Mouse (Mus musculus) kidney, postnatal 4 days (tissue): Measurements from ENCODE around the gene Dspp.

Experiments
- DNase-seq, 2 experiments: peaks; one replicate each; pipeline ENCODE4 v3.0.0; 2021; ENCODE audit warnings: mixed read lengths in 2 of 2

The Dspp gene

GRCm38 (mm10) chr5:104170412-104170811 lies at the start of gene Dspp:
TSS of gene Dspp (plus strand) at chr5:104170712.
- no peak for DNase-seq

DNA sequence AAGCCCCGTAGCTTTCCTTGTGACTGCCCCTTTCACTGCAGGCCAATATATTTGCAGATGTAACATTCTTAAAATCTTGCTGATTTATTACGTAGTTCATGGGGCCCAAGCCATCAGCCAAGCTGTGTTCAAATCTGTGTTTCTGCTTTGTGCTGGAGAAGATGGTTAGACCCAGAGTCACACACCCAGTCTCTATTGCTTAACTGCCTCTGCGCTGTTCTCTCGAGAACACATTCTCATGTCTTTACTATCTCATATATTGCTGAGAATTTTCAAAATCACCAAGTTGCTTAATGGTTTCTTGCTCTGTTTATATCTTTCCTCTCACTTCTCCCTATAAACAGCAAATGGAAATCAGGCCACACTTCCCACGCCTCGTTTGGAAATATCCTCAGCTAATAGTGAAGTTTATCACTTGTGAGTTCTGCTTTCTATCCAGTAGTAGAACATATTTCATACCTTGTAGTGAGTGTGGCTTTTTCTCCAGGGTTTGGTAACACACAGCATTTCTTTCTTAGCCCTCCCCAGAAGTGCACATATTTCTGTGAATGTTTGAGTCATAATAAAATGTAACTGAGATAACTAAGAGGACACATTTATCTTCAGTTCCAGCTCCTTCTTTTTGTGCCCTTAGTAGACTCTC lies 46.4 kb upstream of the Dspp start:
- no peak for DNase-seq

- no peak for DNase-seq
These were observed 43.8 kb upstream of the Dspp start for GRCm38 (mm10) chr5:104126561-104127320.

GRCm38 (mm10) chr5:104127351-104127750 lies 43.2 kb upstream of the Dspp start:
- no peak for DNase-seq

- DNase-seq, result peak in 1 of 2 experiments; percentile 27
These were observed 42.1 kb upstream of the Dspp start for GRCm38 (mm10) chr5:104128281-104129031.

GRCm38 (mm10) chr5:104130891-104131290 lies 39.6 kb upstream of the Dspp start:
- DNase-seq, result no peak

GRCm38 (mm10) chr5:104131544-104131943 lies 39.0 kb upstream of the Dspp start:
- DNase-seq, result peak; percentile 47 to 64

- no peak for DNase-seq
These were observed 36.8 kb upstream of the Dspp start for GRCm38 (mm10) chr5:104133752-104134151.

DNA sequence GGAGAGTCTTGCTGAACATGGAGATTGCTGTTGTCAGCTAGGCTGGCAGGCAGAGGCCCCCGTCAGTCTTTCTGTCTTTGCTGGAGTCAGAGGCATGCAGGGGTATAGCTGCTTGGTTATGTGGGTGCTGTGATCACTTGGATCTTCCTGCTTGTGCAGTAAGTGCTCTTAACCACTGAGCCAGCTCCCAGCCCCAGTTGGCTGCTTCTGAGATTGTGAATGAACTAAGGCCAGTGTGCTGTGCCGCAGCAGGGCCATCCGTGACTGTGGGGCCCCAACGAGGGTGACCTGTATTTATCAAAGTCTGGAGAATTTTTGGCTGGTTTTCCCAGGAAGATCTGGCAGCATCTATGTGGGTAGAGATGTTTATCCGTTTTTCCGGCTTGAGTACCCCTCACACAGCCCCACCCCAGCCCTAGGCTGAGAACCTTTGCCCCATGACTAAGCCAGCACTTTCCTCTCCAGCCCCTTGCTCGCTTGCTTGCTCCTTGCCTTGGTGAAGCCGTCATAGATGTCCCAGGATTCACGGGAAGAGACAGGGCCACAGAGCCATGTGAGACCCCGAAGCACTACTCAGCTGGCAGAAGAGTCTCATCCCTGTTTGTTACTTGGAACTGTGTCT lies 32.5 kb upstream of the Dspp start:
- DNase-seq, result no peak

DNA sequence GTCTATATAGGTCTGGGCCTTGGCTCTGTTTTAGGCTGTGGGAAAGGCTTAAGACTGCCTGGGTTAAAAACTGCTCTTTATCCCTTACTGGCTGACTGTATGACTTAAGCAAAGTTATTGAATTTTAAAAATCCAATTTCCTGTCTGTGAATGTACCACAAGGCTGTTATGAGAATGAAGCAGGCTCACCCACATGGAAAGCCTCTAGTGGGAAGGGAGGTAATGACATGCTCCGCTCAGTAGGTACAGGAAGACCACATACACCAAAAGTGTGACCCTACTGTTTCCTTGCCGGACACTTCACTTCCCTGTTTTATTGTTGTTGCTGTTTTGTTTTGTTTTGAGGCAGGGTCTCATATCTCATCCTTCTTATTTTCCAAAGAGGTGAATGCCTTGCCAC lies 29.4 kb upstream of the Dspp start:
- no peak for DNase-seq

DNA sequence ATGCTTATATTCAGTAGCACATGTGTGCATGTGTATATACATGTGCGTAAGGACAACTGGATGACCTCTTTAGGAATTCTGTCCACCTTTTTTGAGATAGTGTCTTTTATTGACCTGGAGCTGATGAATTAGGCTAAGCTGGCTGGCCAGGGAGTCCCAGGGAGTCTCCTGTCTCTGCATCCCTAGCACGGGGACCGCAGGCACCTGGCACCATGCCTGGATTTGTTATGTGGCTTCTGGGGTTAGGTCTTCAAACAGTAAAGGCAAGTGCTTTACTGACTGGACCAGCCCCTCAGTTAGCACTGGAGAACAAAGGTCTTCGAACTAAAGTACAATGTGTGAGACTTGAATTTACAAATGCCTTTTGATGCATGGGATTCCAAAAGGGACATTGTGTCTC lies 26.5 kb upstream of the Dspp start:
- DNase-seq, result no peak

- peak; percentile 37 to 62 for DNase-seq
These were observed 21.2 kb upstream of the Dspp start for GRCm38 (mm10) chr5:104149349-104149748.

DNA sequence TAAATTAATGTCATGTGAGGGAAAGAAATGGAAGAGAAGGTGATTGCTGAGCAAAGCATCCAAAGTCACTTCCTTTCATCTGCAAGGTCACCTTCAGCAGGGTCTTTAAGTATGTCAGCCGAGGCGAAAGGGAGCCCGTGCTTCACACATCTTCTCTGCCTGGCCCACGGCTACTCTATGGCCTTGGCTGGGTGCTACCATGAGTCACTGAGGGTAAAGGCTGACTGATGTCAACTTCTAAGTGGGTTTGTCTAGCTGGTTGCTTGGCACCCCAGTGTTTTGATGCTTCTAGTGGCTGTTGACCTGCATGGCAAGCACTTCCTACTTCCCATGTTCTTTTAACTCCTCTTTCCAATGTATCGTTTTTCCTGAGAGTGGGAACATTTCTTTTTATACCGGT lies 20.3 kb upstream of the Dspp start:
- no peak for DNase-seq

DNA sequence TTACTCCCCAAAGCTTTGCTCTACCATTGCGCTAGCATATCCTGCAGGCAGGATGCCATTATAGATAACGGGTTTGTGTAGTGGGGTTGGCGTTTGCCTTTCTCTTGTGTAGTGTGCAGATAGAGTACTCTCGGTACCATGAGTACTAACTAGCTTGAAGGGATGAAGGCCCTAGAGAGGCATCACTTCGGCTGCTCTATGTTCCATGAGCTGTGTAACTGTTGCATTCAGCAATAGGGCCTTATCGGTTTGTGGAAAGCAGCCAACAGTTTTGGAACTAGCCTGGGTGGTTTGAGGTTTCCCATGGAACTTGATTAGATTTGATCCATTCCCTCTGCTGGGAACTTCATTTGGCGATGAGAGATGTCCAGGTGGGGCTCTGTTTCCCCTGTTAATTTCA lies 12.8 kb upstream of the Dspp start:
- no peak for DNase-seq

GRCm38 (mm10) chr5:104158332-104159052 lies 12.0 kb upstream of the Dspp start:
- no peak for DNase-seq

DNA sequence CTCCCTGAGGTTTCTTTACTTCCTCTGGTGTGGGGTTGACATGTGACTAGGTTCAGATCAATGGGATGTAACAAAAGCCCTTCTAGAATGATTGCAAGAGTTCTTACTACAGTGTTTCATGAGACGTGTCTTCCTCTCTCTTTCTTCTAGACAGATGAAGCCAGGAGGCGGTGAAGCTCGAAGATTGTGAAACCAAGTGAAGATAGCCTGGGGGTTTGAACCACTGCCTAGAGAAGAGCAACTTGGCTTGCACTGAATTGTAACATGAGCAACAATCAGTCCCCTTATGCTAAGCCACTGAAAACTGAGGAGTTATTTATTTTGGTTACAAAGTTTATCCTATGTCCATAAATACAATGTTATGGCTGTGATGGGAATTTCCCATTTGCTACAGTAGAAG lies 9.9 kb upstream of the Dspp start:
- DNase-seq, result no peak

DNA sequence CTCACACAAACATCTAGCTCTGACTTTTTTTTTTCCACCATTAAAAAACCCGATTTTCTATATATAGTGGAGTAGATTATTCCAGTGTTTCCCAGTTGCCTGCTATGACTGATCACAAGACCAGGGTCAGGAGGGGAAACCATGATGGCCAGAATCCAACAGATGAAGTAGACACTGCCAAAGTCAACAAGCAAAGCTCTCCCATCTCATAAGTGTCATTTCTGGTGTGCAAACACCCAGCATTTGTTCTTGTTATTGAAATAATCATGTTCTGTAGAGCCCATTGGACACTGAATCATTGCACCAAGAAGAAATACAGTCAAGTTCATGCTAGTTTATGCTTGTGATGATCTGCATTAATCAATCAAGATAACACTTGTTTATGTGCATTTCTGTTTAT lies 9.1 kb upstream of the Dspp start:
- peak; percentile 66 to 71 for DNase-seq

DNA sequence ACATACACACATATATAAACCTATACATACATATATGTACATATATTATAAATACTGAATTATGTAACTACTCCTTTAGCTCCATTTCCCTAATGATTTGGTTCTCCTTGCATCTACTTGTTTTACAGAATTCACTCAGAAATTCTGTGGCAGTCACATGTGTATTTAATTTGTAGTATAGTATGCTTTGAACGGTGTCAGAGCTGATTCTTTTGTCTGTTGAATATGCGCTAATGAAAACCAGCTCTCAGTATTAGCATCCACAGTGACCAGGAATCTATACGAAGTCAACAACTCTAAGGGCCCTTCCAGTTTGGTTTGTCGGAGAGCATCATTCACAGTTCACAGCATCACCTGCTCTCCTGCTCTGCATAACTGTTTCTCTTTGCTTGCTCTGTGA lies 7.0 kb upstream of the Dspp start:
- DNase-seq, result no peak

- no peak for DNase-seq
These were observed 2.6 kb downstream of the Dspp start for GRCm38 (mm10) chr5:104173094-104173493.

DNA sequence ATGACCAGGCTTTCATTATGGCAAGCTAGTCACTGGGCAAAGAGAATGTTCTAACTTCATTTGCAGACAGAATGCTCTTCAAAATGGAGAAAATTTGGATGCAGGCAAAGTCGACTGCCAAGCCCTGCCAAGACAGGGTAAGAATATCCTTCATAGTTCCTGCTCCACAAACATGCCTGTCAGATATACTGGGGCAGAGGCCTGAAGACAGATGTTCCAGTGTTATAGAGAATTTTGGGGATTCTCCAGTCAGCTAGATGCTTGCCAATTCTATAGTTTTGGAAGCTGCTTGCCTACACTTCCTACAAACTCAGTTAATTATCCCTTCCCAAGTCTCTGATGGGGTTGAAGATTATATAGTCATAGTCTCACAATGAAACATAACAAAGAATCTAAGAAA lies 13.2 kb downstream of the Dspp start:
- no peak for DNase-seq

- no peak for DNase-seq
These were observed 16.8 kb downstream of the Dspp start for GRCm38 (mm10) chr5:104187281-104187680.

DNA sequence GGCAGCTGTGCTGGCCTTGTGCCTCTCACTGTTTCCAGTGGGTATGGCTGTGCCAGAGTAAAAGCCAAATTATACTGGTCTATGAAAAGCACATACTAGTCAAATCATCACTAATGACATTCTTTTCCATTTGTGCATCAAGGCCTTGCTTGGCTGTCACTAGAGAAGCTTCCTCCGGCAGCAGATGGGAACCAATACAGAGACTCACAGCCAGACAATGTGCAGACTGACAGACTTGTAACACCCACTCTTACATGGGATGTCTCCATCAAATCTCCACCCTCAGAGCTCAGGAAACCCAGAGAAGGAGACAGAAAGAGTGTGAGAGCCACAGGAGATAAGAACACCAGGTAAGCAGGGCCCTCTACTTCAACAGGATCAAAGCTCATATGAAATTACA lies 24.6 kb downstream of the Dspp start:
- no peak for DNase-seq
